Mouse (Mus musculus) spleen, adult 2 months (tissue): ENCODE measurements around the gene Trmt10b.

Source experiments
- CTCF ChIP-seq: fragments of 200-500 bp; IDR thresholded peaks from 2 replicates; pipeline ENCODE4 v1.5.1; 2011; ENCODE audit warnings: mild to moderate bottlenecking, inconsistent platforms; ENCODE audit not compliant: insufficient read depth, insufficient read length, insufficient replicate concordance; ENCODE audit errors: extremely low read depth
- POLR2A ChIP-seq: fragments of 200-500 bp; IDR thresholded peaks from 2 replicates; pipeline ENCODE4 v1.6.1; 2011; ENCODE audit warnings: low read depth, low read length, inconsistent platforms

GRCm38 (mm10) chr4:45331139-45331538 is 34.2 kb downstream of the Trmt10b start:
- TF ChIP-seq CTCF (no peak), POLR2A (no peak)
